Comparison of ENCODE assay signal across 25 mouse cellular contexts in the genomic region with DNA sequence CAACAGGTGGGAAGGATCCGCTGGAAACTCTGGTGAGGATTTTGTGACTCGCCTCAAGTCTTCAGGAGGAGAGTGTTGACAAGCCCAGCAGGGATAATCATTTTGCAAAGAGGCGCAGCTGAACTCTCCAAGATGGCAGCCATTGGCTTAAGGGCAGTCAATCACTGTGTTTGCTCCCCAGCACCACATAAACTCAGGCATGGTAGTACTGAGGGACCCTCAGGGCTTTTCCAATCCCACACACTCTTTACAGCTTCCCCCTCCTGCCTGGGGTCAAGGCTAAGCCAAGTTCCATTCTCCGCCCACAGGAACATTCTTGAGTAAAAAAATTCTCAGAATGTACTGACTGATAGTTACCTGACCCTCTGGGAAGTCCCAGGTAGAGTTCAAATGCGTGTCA.
DNase-seq lines count a peak whose midpoint lies in the region; ATAC-seq lines count a peak whose summit lies in the region.
"Had no signal": no experiment of that assay in that cellular context is flagged by ENCODE, and none has a peak within 500 bp of the region (broad histone marks: within the 10 kb centered on the region; RNA-seq: fewer than 3 reads in every experiment).

No protein-coding gene starts in this region.

- no peaks in the 10 kb centered on the region for H3K4me1 ChIP-seq in heart, embryonic 12.5 days (replicated peaks)
- H3K4me1 ChIP-seq in hindbrain, embryonic 10.5 days (replicated peaks), result peaks cover 7% of the 10 kb centered on the region

- ATAC-seq in heart, embryonic 12.5 days (ENCODE audit: insufficient number of reproducible peaks, low FRiP score), result no peak
- ATAC-seq: activated CD4-positive, CD25-positive, alpha-beta regulatory T cell, adult 4 months; CD4-positive, CD25-positive, alpha-beta regulatory T cell, adult 4 months; Patski had no signal

- WGBS in heart, embryonic 12.5 days, result 63% methylated on average over 5 of the region's 5 CpGs
- 84% methylated on average over 5 of the region's 5 CpGs for WGBS in hindbrain, embryonic 10.5 days

- H3K27me3 ChIP-seq in heart, embryonic 12.5 days (replicated peaks), result no peaks in the 10 kb centered on the region
- H3K27me3 ChIP-seq in hindbrain, embryonic 10.5 days (ENCODE audit: insufficient read depth, poor library complexity, severe bottlenecking), result no peaks in the 10 kb centered on the region
- H3K27me3 ChIP-seq: CH12.LX, Patski had no signal

- no peak overlapping the region for H3K4me3 ChIP-seq in heart, embryonic 12.5 days
- no peak overlapping the region for H3K4me3 ChIP-seq in hindbrain, embryonic 10.5 days

- no peaks in the 10 kb centered on the region for H3K9me3 ChIP-seq in heart, embryonic 12.5 days (replicated peaks)
- no peaks in the 10 kb centered on the region for H3K9me3 ChIP-seq in hindbrain, embryonic 10.5 days
- H3K9me3 ChIP-seq: G1E had no signal

- no peak overlapping the region for H3K4me2 ChIP-seq in heart, embryonic 12.5 days

- peak; percentile 68 for DNase-seq in heart, adult 11 months
- DNase-seq in ES-CJ7 (ENCODE audit: low read depth, low spot score) (peak; percentile 68), R1 (ENCODE audit: low read depth, low spot score) (peak; percentile 87), ZHBTc4 (ENCODE audit: low read depth, low spot score) (peak; percentile 49)
- no peak for DNase-seq in gastrocnemius, adult 18-20 months (ENCODE audit: low spot score)
- DNase-seq in thymus, postnatal 14 days, result no peak
- no peak for DNase-seq in hindbrain, embryonic 10.5 days (ENCODE audit: low spot score)
- DNase-seq: adrenal gland, adult 2 months; adrenal gland, adult 8-10 months; adrenal gland, postnatal 10 days; adrenal gland, postnatal 14 days; adrenal gland, postnatal 25 days; adrenal gland, postnatal 36 days; B cell, adult 2 months; cerebellum, adult 11 months; cerebellum, adult 11-12 months; cerebellum, adult 18-20 months; cerebellum, adult 2 months; cerebellum, adult 8-10 months had no signal

- H3K9ac ChIP-seq in heart, embryonic 12.5 days, result no peak overlapping the region

- no peaks in the 10 kb centered on the region for H3K36me3 ChIP-seq in heart, embryonic 12.5 days
- no peaks in the 10 kb centered on the region for H3K36me3 ChIP-seq in hindbrain, embryonic 10.5 days
- H3K36me3 ChIP-seq: G1E had no signal

- H3K27ac ChIP-seq in heart, embryonic 12.5 days (ENCODE audit: poor library complexity, severe bottlenecking), result no peak overlapping the region
- H3K27ac ChIP-seq in hindbrain, embryonic 10.5 days, result no peak overlapping the region

Comparison
In these comparisons a context has a peak if more than half of its experiments do, and no peak if none do; other contexts are left out.
1. DNase-seq: peak in heart, adult 11 months (single experiment), ES-CJ7 (single experiment), R1 (single experiment) and ZHBTc4 (single experiment); none in gastrocnemius, adult 18-20 months (single experiment), thymus, postnatal 14 days (single experiment) and hindbrain, embryonic 10.5 days (single experiment).